Mouse (Mus musculus): ENCODE results near the gene Cdc26.

DNA sequence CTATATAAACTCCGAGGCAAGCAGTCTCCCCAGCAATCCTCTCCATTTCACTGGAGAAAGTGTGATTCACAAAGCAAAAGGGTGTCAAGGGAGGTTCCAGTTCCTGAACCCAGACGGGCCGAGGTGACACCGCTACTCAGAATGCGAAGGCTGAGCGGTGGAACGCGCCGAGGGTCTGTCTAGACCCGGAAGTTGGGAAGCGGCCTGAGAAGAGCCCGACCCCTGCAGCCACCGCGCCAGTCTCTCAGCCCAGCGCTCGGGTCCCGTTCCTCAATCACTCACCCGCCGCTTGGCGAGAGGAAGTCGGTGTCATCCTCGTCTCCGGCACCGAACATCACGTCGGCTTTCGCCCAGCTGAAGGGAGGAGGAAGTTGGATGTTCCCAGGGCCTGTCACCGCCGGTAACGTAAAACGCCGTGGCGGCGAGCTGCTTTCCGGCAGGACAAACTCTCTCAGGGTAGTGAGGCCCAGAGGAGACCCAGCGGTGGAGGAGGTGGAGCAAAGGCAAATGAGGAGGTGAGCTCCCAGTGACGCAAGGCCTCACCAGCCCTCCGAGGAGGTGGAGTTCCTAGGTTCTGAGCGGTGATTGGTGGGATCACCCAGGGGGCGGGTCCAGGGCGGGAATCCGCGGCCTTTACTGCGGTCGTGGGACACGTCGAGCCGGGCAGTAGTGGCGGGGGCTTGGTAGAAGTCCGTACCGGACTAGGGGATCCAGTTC lies 48.2 kb downstream of the Cdc26 start, which contains the start of the genes Fkbp15 and Slc31a1:
- TF ChIP-seq CTCF (IDR thresholded peaks at IDR 0.05; ENCODE audit: low read depth, low read length) (no peak), GATA1 (IDR thresholded peaks at IDR 0.05; ENCODE audit: borderline replicate concordance, low read length) (no peak), POLR2AphosphoS5 (IDR thresholded peaks at IDR 0.05; ENCODE audit: insufficient replicate concordance, low read depth, low read length) (no peak), GATA2 (IDR thresholded peaks at IDR 0.05; ENCODE audit: borderline replicate concordance, low read depth, low read length) (no peak)
